Mouse (Mus musculus) heart, embryonic 16.5 days (tissue): ENCODE data around the gene Mrm2. TPM values are rescaled to one million over a fixed set of nuclear protein-coding genes. Genes with fewer than 3 reads are reported as not detected.
A peak's percentile ranks its signal among the peaks of the same experiment; 100 is the strongest.

ENCODE experiments used
- ATAC-seq: fragments of 200-750 bp; cut with Nextera tagmentation; replicated peaks from 2 replicates; pipeline ENCODE4 v1.8.0; 2017; ENCODE audit warnings: moderate number of reproducible peaks; ENCODE audit not compliant: insufficient read depth, low FRiP score; ENCODE audit errors: extremely low read depth
- H3K27ac ChIP-seq: fragments of 300-500 bp; sonication (generic); 2 replicates; pipeline ENCODE4 v1.5.1; 2014; ENCODE audit warnings: mild to moderate bottlenecking, low read length, control low read depth, moderate library complexity
- H3K27me3 ChIP-seq: fragments of 300-500 bp; sonication (generic); 2 replicates; pipeline ENCODE4 v1.6.1; 2014; ENCODE audit warnings: low read length, mixed read lengths; ENCODE audit not compliant: control insufficient read depth, insufficient read depth
- H3K36me3 ChIP-seq: fragments of 300-500 bp; sonication (generic); 2 replicates; pipeline ENCODE4 v1.6.1; 2014; ENCODE audit not compliant: control insufficient read depth, insufficient read depth
- H3K4me1 ChIP-seq: fragments of 300-500 bp; sonication (generic); 2 replicates; pipeline ENCODE4 v1.6.1; 2014; ENCODE audit warnings: low read length, mixed read lengths; ENCODE audit not compliant: control insufficient read depth, insufficient read depth
- H3K4me2 ChIP-seq: fragments of 300-500 bp; sonication (generic); 2 replicates; pipeline ENCODE4 v1.6.1; 2014; ENCODE audit warnings: low read depth, mild to moderate bottlenecking, control low read depth, low read length
- H3K4me3 ChIP-seq: fragments of 300-500 bp; sonication (generic); 2 replicates; pipeline ENCODE4 v1.5.1; 2014; ENCODE audit warnings: mild to moderate bottlenecking, control low read depth, low read length
- H3K9ac ChIP-seq: fragments of 300-500 bp; sonication (generic); 2 replicates; pipeline ENCODE4 v1.6.1; 2014; ENCODE audit warnings: low read length, control low read depth
- H3K9me3 ChIP-seq: fragments of 300-500 bp; sonication (generic); replicated peaks from 2 replicates; pipeline ENCODE4 v1.6.1; 2016; ENCODE audit warnings: low read length; ENCODE audit not compliant: control insufficient read depth
- WGBS: fragments of 180-500 bp; shearing (Covaris S2); extraction: QIAGEN DNeasy Blood & Tissue Kit; methylation state at CpG from one replicate; pipeline ENCODE4 v1.1.7; 2014; 5-methylcytosine and 5-hydroxymethylcytosine counted together
- polyA plus RNA-seq: library from polyadenylated mRNA; unstranded; fragments of >200 nt; fragmentation: Nextera tagmentation; extraction: Ambion mirVana; gene quantifications from 2 replicates; pipeline ENCODE4 v1.2.1, GENCODE M21; 2015

The Mrm2 gene
- polyA plus RNA-seq, 1 experiment from 2014 or later = 16.9 TPM

DNA sequence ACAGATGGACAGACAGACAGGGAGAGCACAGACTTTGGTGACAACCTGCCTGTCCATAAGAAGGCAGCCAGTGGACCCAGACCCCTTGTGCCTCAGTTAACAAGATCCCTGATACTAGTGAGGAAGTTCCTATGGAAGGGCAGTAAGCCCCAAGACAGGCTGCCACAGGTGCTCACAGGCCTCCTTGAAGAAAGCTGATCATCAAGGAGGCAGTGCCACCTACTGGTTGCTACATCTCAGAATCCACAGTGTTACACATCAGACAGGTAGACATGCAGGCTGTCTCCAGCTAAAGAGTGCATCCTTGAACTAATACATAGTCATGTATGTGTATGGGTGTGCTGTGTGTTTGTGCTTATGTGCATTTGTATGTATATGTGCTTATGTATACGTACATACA lies 39.5 kb downstream of the Mrm2 start:
- Histone ChIP-seq H3K4me1 (peaks cover 4% of the 10 kb centered on the region; the same call in 1 of the 2 replicates), H3K9ac (no peak overlapping the region), H3K36me3 (peaks cover 20% of the 10 kb centered on the region), H3K27me3 (no peaks in the 10 kb centered on the region), H3K27ac (no peak overlapping the region), H3K9me3 (no peaks in the 10 kb centered on the region), H3K4me3 (no peak overlapping the region), H3K4me2 (no peak overlapping the region)
- 0 out of 2 replicates have a peak, but pooled peaks have one; percentile 33 for ATAC-seq
- 80% methylated on average over 1 of the region's 1 CpGs for WGBS

DNA sequence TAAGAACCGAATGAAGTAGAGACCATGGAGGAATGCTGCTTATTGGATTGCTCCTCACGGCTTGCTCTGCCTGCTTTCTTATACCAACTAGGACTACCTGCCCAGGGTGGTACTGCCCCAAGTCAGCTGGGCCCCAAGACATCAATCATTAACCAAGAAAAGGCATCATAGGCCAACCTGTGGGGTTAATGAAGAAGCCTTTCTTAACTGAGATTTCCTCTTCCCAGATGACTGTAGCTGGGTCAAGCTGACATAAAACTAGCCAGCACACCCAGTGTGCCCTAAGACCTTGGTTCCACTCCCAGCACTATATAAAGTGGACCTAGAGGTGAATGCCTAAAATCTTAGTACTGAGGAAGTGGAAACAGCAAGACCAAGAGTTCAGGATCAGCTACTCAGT lies 42.5 kb downstream of the Mrm2 start:
- H3K4me2 ChIP-seq = no peak overlapping the region
- H3K4me1 ChIP-seq = peaks cover 4% of the 10 kb centered on the region; the same call in 1 of the 2 replicates
- H3K36me3 ChIP-seq = peaks cover 13% of the 10 kb centered on the region
- H3K27me3 ChIP-seq = no peaks in the 10 kb centered on the region
- 95% methylated on average over 2 of the region's 2 CpGs for WGBS
- no peak overlapping the region for H3K4me3 ChIP-seq
- H3K9ac ChIP-seq = no peak overlapping the region
- H3K27ac ChIP-seq = no peak overlapping the region
- no peaks in the 10 kb centered on the region for H3K9me3 ChIP-seq
- ATAC-seq = no peak

DNA sequence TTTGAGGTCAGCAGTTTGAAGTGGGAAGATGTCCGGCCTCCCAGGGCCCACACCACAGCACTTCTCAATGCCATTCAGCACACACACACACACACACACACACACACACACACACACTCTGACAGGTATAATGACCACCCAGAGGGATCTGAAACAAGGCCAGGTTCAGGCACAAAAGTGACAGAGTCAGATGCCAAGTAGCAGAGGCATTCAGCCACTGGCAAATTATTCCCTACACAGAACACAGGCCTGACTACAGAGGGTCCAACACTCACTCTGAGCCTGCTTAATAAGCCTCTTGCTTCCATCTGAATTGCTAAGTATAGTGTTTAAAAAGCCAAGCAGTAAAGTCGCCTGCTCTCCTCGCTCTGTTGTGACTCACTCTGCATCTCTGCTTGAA lies 43.4 kb downstream of the Mrm2 start:
- Histone ChIP-seq H3K9me3 (no peaks in the 10 kb centered on the region), H3K27me3 (no peaks in the 10 kb centered on the region), H3K4me2 (no peak overlapping the region), H3K4me1 (peaks cover 4% of the 10 kb centered on the region; the same call in 1 of the 2 replicates), H3K36me3 (peaks cover 13% of the 10 kb centered on the region), H3K9ac (no peak overlapping the region), H3K4me3 (no peak overlapping the region), H3K27ac (no peak overlapping the region)
- 90% methylated on average over 3 of the region's 3 CpGs for WGBS
- ATAC-seq = no peak

- H3K4me1 ChIP-seq = no peaks in the 10 kb centered on the region
- 84% methylated on average over 2 of the region's 2 CpGs for WGBS
- H3K4me3 ChIP-seq = no peak overlapping the region
- H3K9ac ChIP-seq = no peak overlapping the region
- H3K4me2 ChIP-seq = no peak overlapping the region
- no peak overlapping the region for H3K27ac ChIP-seq
- ATAC-seq = no peak
- peaks cover 7% of the 10 kb centered on the region for H3K36me3 ChIP-seq
- no peaks in the 10 kb centered on the region for H3K27me3 ChIP-seq
- H3K9me3 ChIP-seq = no peaks in the 10 kb centered on the region
Measured at GRCm38 (mm10) chr5:140284761-140285160, 46.9 kb downstream of the Mrm2 start.

- Histone ChIP-seq H3K9ac (no peak overlapping the region), H3K27me3 (no peaks in the 10 kb centered on the region), H3K4me2 (no peak overlapping the region), H3K4me1 (no peaks in the 10 kb centered on the region), H3K9me3 (no peaks in the 10 kb centered on the region), H3K36me3 (peaks cover 1% of the 10 kb centered on the region), H3K27ac (no peak overlapping the region), H3K4me3 (no peak overlapping the region)
- ATAC-seq = no peak
- WGBS = 91% methylated on average over 2 of the region's 2 CpGs
Measured at GRCm38 (mm10) chr5:140284011-140284410, 47.7 kb downstream of the Mrm2 start.

GRCm38 (mm10) chr5:140282900-140283299 lies 48.8 kb downstream of the Mrm2 start:
- Histone ChIP-seq H3K27ac (peak overlapping the region; percentile 26; the same call in 1 of the 2 replicates), H3K9me3 (no peaks in the 10 kb centered on the region), H3K4me1 (no peaks in the 10 kb centered on the region), H3K9ac (no peak overlapping the region), H3K36me3 (no peaks in the 10 kb centered on the region; the same call in 1 of the 2 replicates), H3K27me3 (no peaks in the 10 kb centered on the region), H3K4me3 (no peak overlapping the region), H3K4me2 (no peak overlapping the region)
- ATAC-seq = no peak
- WGBS = 88% methylated on average over 3 of the region's 3 CpGs

- no peaks in the 10 kb centered on the region; the same call in 1 of the 2 replicates for H3K36me3 ChIP-seq
Measured at GRCm38 (mm10) chr5:140282376-140282775, 49.3 kb downstream of the Mrm2 start.

DNA sequence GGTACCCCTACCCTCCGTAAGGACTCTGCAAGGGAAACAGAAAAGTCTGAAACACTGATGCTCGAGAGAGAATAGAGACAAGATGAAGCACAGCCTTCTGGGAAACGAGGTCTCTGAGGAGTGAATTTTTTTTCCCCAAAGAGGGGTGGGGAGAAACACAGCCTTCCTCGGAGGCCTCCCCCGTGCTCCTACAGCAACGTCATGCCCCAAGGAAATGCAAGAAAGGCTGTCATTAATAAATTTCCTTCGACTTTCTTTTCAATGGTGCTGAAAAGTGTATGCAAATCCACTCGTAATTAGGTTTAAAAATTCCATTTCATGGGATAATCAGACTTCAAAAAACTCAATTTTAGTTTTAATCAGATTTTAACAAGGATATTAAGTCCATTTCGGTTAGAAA lies 51.5 kb downstream of the Mrm2 start:
- 86% methylated on average over 9 of the region's 9 CpGs for WGBS

More at GRCm38 (mm10) chr5:140282376-140282775, 49.3 kb downstream of the Mrm2 start:
- Histone ChIP-seq H3K4me1 (no peaks in the 10 kb centered on the region), H3K27me3 (no peaks in the 10 kb centered on the region), H3K9ac (no peak overlapping the region), H3K27ac (peak overlapping the region; percentile 26; the same call in 1 of the 2 replicates), H3K4me2 (no peak overlapping the region), H3K9me3 (no peaks in the 10 kb centered on the region), H3K4me3 (no peak overlapping the region)
- ATAC-seq = peak; percentile 67
- WGBS = 85% methylated on average over 8 of the region's 8 CpGs

More for the DNA sequence above, 51.5 kb downstream of the Mrm2 start:
- no peak for ATAC-seq
- H3K27me3 ChIP-seq = no peaks in the 10 kb centered on the region
- H3K9ac ChIP-seq = no peak overlapping the region
- H3K9me3 ChIP-seq = no peaks in the 10 kb centered on the region
- no peaks in the 10 kb centered on the region for H3K4me1 ChIP-seq
- H3K4me2 ChIP-seq = no peak overlapping the region
- H3K4me3 ChIP-seq = no peak overlapping the region
- H3K36me3 ChIP-seq = no peaks in the 10 kb centered on the region; the same call in 1 of the 2 replicates
- no peak overlapping the region for H3K27ac ChIP-seq
